18 mouse cellular contexts compared by ENCODE assay signal in the genomic region with DNA sequence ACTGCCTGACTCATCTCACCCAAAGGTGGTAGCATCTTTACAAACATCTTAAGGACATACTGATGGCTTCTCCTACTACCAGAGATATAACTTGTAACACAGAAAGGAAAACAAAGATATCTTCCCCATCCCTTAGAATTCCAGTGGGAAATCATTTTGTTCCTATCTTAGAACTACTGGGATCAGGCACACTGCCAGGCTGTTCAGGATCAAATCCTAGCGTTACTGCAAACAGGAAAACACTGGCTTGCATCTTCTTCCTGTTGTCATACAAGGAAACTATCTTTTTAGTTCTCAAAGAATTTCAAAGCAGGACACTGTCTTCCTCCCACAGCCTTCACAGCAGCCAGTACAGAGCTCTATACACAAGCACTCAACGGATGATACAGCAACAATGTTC. TPM values are rescaled to one million over a fixed set of nuclear protein-coding genes. Genes with fewer than 3 reads are reported as not detected.
DNase-seq lines count a peak whose midpoint lies in the region; ATAC-seq and TF ChIP-seq lines count a peak whose summit lies in the region.
"Had no signal": no experiment of that assay in that cellular context is flagged by ENCODE, and none has a peak within 500 bp of the region (broad histone marks: within the 10 kb centered on the region; RNA-seq: fewer than 3 reads in every experiment).

No protein-coding gene starts in this region.

- WGBS in kidney, postnatal 0 days, result 64% methylated on average over 2 of the region's 2 CpGs
- 71% methylated on average over 2 of the region's 2 CpGs for WGBS in intestine, embryonic 16.5 days

- H3K27me3 ChIP-seq in kidney, postnatal 0 days (ENCODE audit: insufficient read depth, low read length), result no peaks in the 10 kb centered on the region
- H3K27me3 ChIP-seq in intestine, embryonic 16.5 days (replicated peaks; ENCODE audit: control insufficient read depth, insufficient read depth, low read length), result no peaks in the 10 kb centered on the region
- H3K27me3 ChIP-seq: heart, embryonic 13.5 days; neural tube, embryonic 12.5 days had no signal

- no peak overlapping the region for H3K4me2 ChIP-seq in kidney, postnatal 0 days (ENCODE audit: low read length)
- no peak overlapping the region for H3K4me2 ChIP-seq in intestine, embryonic 16.5 days (ENCODE audit: low read depth, low read length)
- H3K4me2 ChIP-seq: heart, embryonic 13.5 days; lung, embryonic 14.5 days; neural tube, embryonic 12.5 days had no signal

- H3K36me3 ChIP-seq in kidney, postnatal 0 days (ENCODE audit: insufficient read depth, low read length), result peaks cover 31% of the 10 kb centered on the region
- peaks cover 7% of the 10 kb centered on the region; the same call in 1 of the 2 replicates for H3K36me3 ChIP-seq in intestine, embryonic 16.5 days (ENCODE audit: control insufficient read depth, insufficient read depth, low read length)

- H3K9ac ChIP-seq in kidney, postnatal 0 days (ENCODE audit: low read depth, low read length), result no peak overlapping the region
- no peak overlapping the region for H3K9ac ChIP-seq in intestine, embryonic 16.5 days (ENCODE audit: low read depth, low read length)
- H3K9ac ChIP-seq: heart, embryonic 13.5 days; lung, embryonic 14.5 days; neural tube, embryonic 12.5 days had no signal

- 0 out of 2 replicates have a peak overlapping the region, but pooled peaks have one; percentile 4 for H3K27ac ChIP-seq in layer of hippocampus, adult 2 months
- no peak overlapping the region for H3K27ac ChIP-seq in kidney, postnatal 0 days
- no peak overlapping the region for H3K27ac ChIP-seq in intestine, embryonic 16.5 days (ENCODE audit: low read length)
- H3K27ac ChIP-seq: heart, embryonic 13.5 days; hindbrain, postnatal 0 days; neural tube, embryonic 12.5 days; stomach, postnatal 0 days had no signal

- peaks cover 5% of the 10 kb centered on the region for H3K4me1 ChIP-seq in kidney, postnatal 0 days (replicated peaks; ENCODE audit: insufficient read depth, low read length)
- no peaks in the 10 kb centered on the region for H3K4me1 ChIP-seq in intestine, embryonic 16.5 days (ENCODE audit: control insufficient read depth, insufficient read depth, low read length)

- no peaks in the 10 kb centered on the region for H3K9me3 ChIP-seq in kidney, postnatal 0 days (replicated peaks; ENCODE audit: low read length)
- no peaks in the 10 kb centered on the region for H3K9me3 ChIP-seq in intestine, embryonic 16.5 days (ENCODE audit: control insufficient read depth, low read length)
- H3K9me3 ChIP-seq: heart, embryonic 13.5 days; neural tube, embryonic 12.5 days had no signal

- no peak for TF ChIP-seq CTCF in layer of hippocampus, adult 2 months (conservative IDR thresholded peaks at IDR 0.05)
- TF ChIP-seq CTCF in kidney, postnatal 0 days (IDR thresholded peaks at IDR 0.05; ENCODE audit: low read depth), result no peak

- ATAC-seq in kidney, postnatal 0 days (replicated peaks; ENCODE audit: low FRiP score, low read depth), result no peak
- ATAC-seq in intestine, embryonic 16.5 days, result no peak
- ATAC-seq: hindbrain, postnatal 0 days had no signal

- DNase-seq in adrenal gland, postnatal 36 days, result peak; percentile 36 to 51
- no peak for DNase-seq in adrenal gland, postnatal 4 days (ENCODE audit: low spot score in 2 of 2)
- no peak for DNase-seq in layer of hippocampus, adult 2 months (ENCODE audit: low spot score in 2 of 2)
- no peak for DNase-seq in layer of hippocampus, adult 9-11 months
- DNase-seq in kidney, postnatal 0 days (ENCODE audit: low spot score), result peak; percentile 58
- peak; percentile 43 for DNase-seq in lung, postnatal 25 days (ENCODE audit: low spot score)
- DNase-seq: cerebellum, postnatal 14 days; gastrocnemius, postnatal 25 days; heart, postnatal 36 days; liver; lung, embryonic 14.5 days; right cerebral cortex, postnatal 25 days; thymus, postnatal 25 days had no signal

- no peak overlapping the region for H3K4me3 ChIP-seq in layer of hippocampus, adult 2 months
- H3K4me3 ChIP-seq in kidney, postnatal 0 days (replicated peaks; ENCODE audit: low read depth, low read length), result no peak overlapping the region
- H3K4me3 ChIP-seq in intestine, embryonic 16.5 days (ENCODE audit: low read length), result no peak overlapping the region
- H3K4me3 ChIP-seq: heart, embryonic 13.5 days; neural tube, embryonic 12.5 days had no signal

RNA-seq across cellular contexts. Expression of gene Smug1, which starts 26.7 kb away (rescaled TPM):
- total RNA-seq in adrenal gland, postnatal 36 days (2021), result 10 to 100 TPM; 11.9 to 13.0 TPM
- 10 to 100 TPM; 17.7 to 19.0 TPM for total RNA-seq in adrenal gland, postnatal 4 days (2021)
- 10 to 100 TPM; 17.9 to 18.2 TPM for total RNA-seq in layer of hippocampus, adult 2 months (2021)
- polyA plus RNA-seq in kidney, postnatal 0 days (2015; fragmentation: Nextera tagmentation; extraction: Ambion mirVana), result 13.0 TPM in 2 replicates
- polyA plus RNA-seq in intestine, embryonic 16.5 days (2015; fragmentation: Nextera tagmentation; extraction: Ambion mirVana), result 20.2 and 22.1 TPM in 2 replicates

RNA-seq across cellular contexts. Expression of gene Cbx5, which starts 46.0 kb away (rescaled TPM):
- total RNA-seq in adrenal gland, postnatal 36 days (2021), result 10 to 100 TPM; 79.0 to 82.6 TPM
- 100 to 1,000 TPM; 111 to 127 TPM for total RNA-seq in adrenal gland, postnatal 4 days (2021)
- total RNA-seq in layer of hippocampus, adult 2 months (2021), result 100 to 1,000 TPM; 179 to 187 TPM
- 62.0 and 68.2 TPM in 2 replicates for polyA plus RNA-seq in kidney, postnatal 0 days (2015; fragmentation: Nextera tagmentation; extraction: Ambion mirVana)
- polyA plus RNA-seq in intestine, embryonic 16.5 days (2015; fragmentation: Nextera tagmentation; extraction: Ambion mirVana), result 60.0 and 70.4 TPM in 2 replicates

RNA-seq across cellular contexts. Expression of gene Hnrnpa1, which starts 46.6 kb away (rescaled TPM):
- total RNA-seq in adrenal gland, postnatal 36 days (2021), result 100 to 1,000 TPM; 193 to 199 TPM
- total RNA-seq in adrenal gland, postnatal 4 days (2021), result 100 to 1,000 TPM; 404 to 457 TPM
- total RNA-seq in layer of hippocampus, adult 2 months (2021), result 100 to 1,000 TPM; 256 to 265 TPM
- 705 and 720 TPM in 2 replicates for polyA plus RNA-seq in kidney, postnatal 0 days (2015; fragmentation: Nextera tagmentation; extraction: Ambion mirVana)
- 472 and 503 TPM in 2 replicates for polyA plus RNA-seq in intestine, embryonic 16.5 days (2015; fragmentation: Nextera tagmentation; extraction: Ambion mirVana)

Comparison
In these comparisons a context has a peak if more than half of its experiments do, and no peak if none do; other contexts are left out.
1. DNase-seq: peak in adrenal gland, postnatal 36 days (2 of 2), kidney, postnatal 0 days (single experiment) and lung, postnatal 25 days (single experiment); none in adrenal gland, postnatal 4 days (0 of 2), layer of hippocampus, adult 2 months (0 of 2) and layer of hippocampus, adult 9-11 months (single experiment).